Mouse (Mus musculus) NIH3T3 (cell line): ENCODE measurements at regions not wholly inside any gene's neighbourhood (a gene's known extent, or its start where the extent isn't known, plus 50 kb on each side); places are given as distances from the start of the nearest gene placed in this dataset.

ENCODE experiments used
- DNase-seq: peaks from one replicate; pipeline ENCODE4 v3.0.0-alpha.2; 2012; ENCODE audit warnings: low read depth

- DNase-seq, result no peak
These were observed 224.8 kb upstream of the Far2 start for GRCm38 (mm10) chr6:147822215-147822614.

GRCm38 (mm10) chr6:147832521-147832920, 214.5 kb upstream of the Far2 start:
- no peak for DNase-seq

- DNase-seq, result no peak
These were observed 213.6 kb upstream of the Far2 start for GRCm38 (mm10) chr6:147833501-147833900.

GRCm38 (mm10) chr6:147838846-147839245, 208.2 kb upstream of the Far2 start:
- no peak for DNase-seq

GRCm38 (mm10) chr6:147849988-147850387, 197.1 kb upstream of the Far2 start:
- no peak for DNase-seq

GRCm38 (mm10) chr6:147861116-147861515, 185.9 kb upstream of the Far2 start:
- DNase-seq, result no peak

- DNase-seq, result no peak
These were observed 176.0 kb upstream of the Far2 start for GRCm38 (mm10) chr6:147871033-147871432.

- no peak for DNase-seq
These were observed 173.9 kb upstream of the Far2 start for GRCm38 (mm10) chr6:147873173-147873572.

GRCm38 (mm10) chr6:147878485-147878884, 168.6 kb upstream of the Far2 start:
- DNase-seq, result no peak

GRCm38 (mm10) chr6:147885902-147886301, 161.2 kb upstream of the Far2 start:
- DNase-seq, result no peak

- no peak for DNase-seq
These were observed 127.4 kb upstream of the Far2 start for GRCm38 (mm10) chr6:147919697-147920096.

GRCm38 (mm10) chr6:147921091-147921490, 126.0 kb upstream of the Far2 start:
- DNase-seq, result no peak

GRCm38 (mm10) chr6:147922506-147922905, 124.6 kb upstream of the Far2 start:
- no peak for DNase-seq

- no peak for DNase-seq
These were observed 123.8 kb upstream of the Far2 start for GRCm38 (mm10) chr6:147923246-147923645.

- no peak for DNase-seq
These were observed 118.1 kb upstream of the Far2 start for GRCm38 (mm10) chr6:147928951-147929350.

- DNase-seq, result peak; percentile 47
These were observed 103.0 kb upstream of the Far2 start for GRCm38 (mm10) chr6:147944020-147944419.

- no peak for DNase-seq
These were observed 102.0 kb upstream of the Far2 start for GRCm38 (mm10) chr6:147944940-147945676.

GRCm38 (mm10) chr6:147947997-147948396, 99.1 kb upstream of the Far2 start:
- no peak for DNase-seq

- peak; percentile 37 for DNase-seq
These were observed 95.4 kb upstream of the Far2 start for GRCm38 (mm10) chr6:147951642-147952041.

- DNase-seq, result peak; percentile 53
These were observed 93.9 kb upstream of the Far2 start for GRCm38 (mm10) chr6:147953058-147953679.

GRCm38 (mm10) chr6:147953753-147954152, 93.3 kb upstream of the Far2 start:
- DNase-seq, result no peak

- DNase-seq, result no peak
These were observed 92.8 kb upstream of the Far2 start for GRCm38 (mm10) chr6:147954253-147954652.

- DNase-seq, result peak; percentile 38
These were observed 91.9 kb upstream of the Far2 start for GRCm38 (mm10) chr6:147954967-147955830.
